Mouse (Mus musculus) naive thymus-derived CD4-positive, alpha-beta T cell, adult 5 months (primary cell): ENCODE results near the gene 2410137M14Rik. TPM values are rescaled to one million over a fixed set of nuclear protein-coding genes. Genes with fewer than 3 reads are reported as not detected.

Source experiments
- polyA plus RNA-seq: library from polyadenylated mRNA; unstranded; fragments of 100-300 nt; shearing (Covaris generic); gene quantifications from one replicate; pipeline ENCODE4 v1.2.1, GENCODE M21; 2017

2410137M14Rik gene
- polyA plus RNA-seq: not detected

DNA sequence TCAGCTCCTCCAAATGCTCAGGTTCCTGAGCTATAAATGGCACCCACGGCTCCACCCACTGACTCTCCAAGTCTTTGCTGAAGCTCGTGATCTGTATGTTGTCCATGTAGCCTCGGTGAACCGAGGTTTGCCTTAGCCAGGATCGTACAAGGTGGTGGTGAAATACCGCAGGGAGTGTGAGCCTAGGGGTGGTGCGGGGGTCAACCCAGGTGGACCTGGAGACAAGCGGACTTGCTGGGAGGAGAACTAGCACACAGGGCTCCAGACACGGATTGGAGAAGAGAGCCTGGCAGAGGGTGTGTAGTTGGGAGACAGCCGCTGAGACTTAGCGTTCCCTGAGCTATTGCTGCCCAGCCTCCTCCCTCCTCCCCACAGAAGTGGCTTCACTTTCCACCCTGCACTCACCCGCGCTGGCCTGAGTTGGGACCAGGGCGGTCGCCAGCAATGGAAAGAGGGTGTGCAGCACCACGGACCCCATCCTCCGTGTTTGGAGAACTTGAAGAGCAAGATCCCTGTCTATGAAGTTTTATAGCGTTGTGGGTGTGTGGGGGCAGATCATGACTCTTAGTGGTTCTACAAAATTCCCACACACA, at the start of gene 2410137M14Rik:
TSS of gene 2410137M14Rik (minus strand) at position 17 of the 593 bp plus-strand sequence.

DNA sequence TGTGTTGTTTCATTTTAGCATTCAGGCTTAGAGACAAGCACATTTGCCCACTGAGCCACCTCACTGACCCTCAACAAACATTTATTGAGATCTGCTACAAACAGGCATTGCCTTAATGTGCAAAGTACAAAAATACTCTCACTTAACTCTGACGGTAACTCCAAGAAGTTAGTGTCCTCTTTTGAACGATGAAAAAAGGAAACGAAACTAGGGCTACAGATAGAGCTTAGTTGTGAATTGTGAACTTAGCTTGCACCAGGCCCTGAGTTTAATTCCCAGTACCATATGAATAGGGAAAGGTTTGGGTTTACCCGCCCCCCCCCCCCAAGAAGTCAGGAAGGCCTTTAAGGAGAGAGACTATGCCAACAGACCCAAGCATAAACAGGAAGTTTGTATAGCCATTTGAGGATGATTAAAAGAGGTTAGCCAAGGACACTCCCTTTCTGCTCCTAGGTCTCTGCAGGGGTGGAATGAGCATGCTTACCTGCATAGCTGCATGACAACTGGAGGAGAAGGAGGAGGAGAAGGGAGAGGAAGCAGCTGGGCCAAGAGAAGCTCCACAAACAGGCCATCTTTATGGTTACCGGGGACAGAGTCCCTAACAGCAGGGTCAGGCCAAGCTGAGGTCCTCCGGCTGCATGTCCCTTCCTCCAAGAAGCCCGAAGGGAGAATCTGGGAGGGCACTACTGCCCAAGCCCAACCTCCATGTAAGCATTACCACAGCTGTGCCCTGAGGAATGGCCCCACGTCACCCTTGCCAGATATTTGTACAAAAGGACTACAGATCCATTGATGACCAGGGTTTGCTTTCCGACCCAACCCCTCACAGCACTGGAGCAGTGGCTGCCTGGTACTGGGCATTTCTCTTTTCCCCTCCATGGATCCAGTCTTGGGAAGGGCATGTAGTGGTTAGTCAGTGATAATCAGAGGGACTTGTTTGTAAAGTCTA, 41.9 kb upstream of the 2410137M14Rik start, which contains the start of gene Mog:
TSS of gene Mog (minus strand) at position 771 of the 949 bp plus-strand sequence.

GRCm38 (mm10) chr17:37000863-37001262, 19.8 kb upstream of the 2410137M14Rik start, which contains the start of gene Zfp57:
Zfp57 (plus strand) TSS chr17:37001163.

DNA sequence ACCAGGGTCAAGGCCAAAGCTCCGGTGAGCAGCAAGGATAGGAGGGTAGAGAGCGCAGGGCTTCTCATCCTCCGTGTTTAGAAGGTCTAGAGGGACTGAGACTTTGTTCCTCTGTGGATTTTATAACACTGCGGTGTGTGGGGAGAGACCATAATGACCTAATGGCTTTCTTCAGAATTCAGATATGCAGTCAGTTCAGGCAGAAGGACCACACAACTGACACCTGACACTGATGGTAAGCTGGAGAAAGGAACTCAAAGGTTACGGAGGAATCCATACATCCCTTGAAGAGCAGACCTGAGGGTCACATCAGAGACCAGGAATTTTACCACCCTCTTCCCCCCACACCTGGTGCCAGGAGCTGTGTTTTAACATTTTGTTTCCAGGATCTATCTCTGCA, 8.4 kb upstream of the 2410137M14Rik start, which contains the start of gene H2-M5:
TSS of gene H2-M5 (minus strand) at position 101 of the 400 bp plus-strand sequence.

GRCm38 (mm10) chr17:36957999-36958743, 22.9 kb downstream of the 2410137M14Rik start, which contains the start of the genes Znrd1 and Znrd1as:
Znrd1 (minus strand) TSS chr17:36958559.
Znrd1as (plus strand) TSS chr17:36958592.

DNA sequence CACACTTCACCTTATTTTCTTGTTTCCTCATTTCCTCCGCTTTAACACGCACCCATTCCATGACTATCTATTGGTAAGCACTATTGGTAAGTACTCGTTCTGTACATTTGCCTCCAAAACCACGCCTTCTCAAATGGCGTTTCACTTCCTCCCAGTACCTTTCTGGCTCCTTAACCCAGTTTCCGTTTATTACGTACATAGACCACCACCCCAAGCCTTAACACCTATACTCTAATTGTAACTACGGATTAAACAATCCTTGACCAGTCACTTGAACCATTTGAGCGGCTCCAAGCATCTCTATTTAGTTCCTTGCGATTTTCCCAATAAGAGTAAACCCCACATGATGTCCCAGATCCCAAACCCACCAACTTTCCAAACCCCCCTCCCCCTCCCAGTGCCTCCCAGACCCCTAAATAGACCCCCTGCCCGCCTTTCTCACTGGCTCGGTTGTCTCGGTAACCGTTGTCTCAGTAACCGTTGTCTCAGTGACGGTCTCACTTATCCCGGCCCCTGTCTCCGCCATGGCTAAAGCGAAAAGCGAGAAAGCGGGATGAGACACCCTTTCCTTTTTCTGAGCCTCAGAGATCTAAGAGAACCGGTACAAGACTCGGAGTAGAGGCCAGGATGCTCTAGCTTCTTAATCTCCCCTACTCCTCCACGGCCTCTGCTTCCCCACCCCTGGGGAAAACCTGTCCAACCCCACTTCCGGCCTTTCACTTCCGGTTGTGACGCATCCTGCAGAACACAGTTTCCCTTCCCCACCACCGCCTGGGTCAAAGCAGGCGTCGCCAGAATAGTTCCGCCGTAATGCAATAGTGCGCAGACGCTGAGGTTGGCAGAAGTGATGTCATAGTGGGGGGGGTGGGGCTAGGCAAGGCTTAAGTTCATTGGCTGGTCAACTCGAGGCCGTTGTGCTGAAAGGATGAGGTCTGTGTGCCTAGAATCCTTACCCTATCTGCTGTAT, 29.8 kb downstream of the 2410137M14Rik start, which contains the start of gene Ppp1r11:
TSS of gene Ppp1r11 (minus strand) at position 761 of the 967 bp plus-strand sequence.

GRCm38 (mm10) chr17:36942791-36943471, 38.1 kb downstream of the 2410137M14Rik start, which contains the start of gene Rnf39:
Rnf39 (plus strand) TSS chr17:36942918.

Other genes with a start within 250 kb of the 2410137M14Rik start
- not detected for gene H2-M10.5, start 208.3 kb downstream of the 2410137M14Rik start, polyA plus RNA-seq
- gene H2-M10.6, start 169.1 kb downstream of the 2410137M14Rik start, polyA plus RNA-seq: not detected
- gene Trim26, start 144.1 kb downstream of the 2410137M14Rik start, polyA plus RNA-seq: 141 TPM
- 0.26 TPM for gene Trim15, start 114.0 kb downstream of the 2410137M14Rik start, polyA plus RNA-seq
- gene Trim10, start 111.7 kb downstream of the 2410137M14Rik start, polyA plus RNA-seq: not detected
- not detected for gene Trim40, start 91.1 kb downstream of the 2410137M14Rik start, polyA plus RNA-seq
- gene Trim31, start 83.1 kb downstream of the 2410137M14Rik start, polyA plus RNA-seq: not detected
- 0.53 TPM for gene Rnf39, start 38.3 kb downstream of the 2410137M14Rik start, polyA plus RNA-seq
- 108 TPM for gene Ppp1r11, start 29.5 kb downstream of the 2410137M14Rik start, polyA plus RNA-seq
- 99.8 TPM for gene Znrd1, start 22.7 kb downstream of the 2410137M14Rik start, polyA plus RNA-seq
- 1.2 TPM for gene Znrd1as, start 22.6 kb downstream of the 2410137M14Rik start, polyA plus RNA-seq
- not detected for gene H2-M5, start 8.3 kb upstream of the 2410137M14Rik start, polyA plus RNA-seq
- gene Zfp57, start 19.9 kb upstream of the 2410137M14Rik start, polyA plus RNA-seq: not detected
- gene Mog, start 42.2 kb upstream of the 2410137M14Rik start, polyA plus RNA-seq: not detected
- gene Gabbr1, start 64.7 kb upstream of the 2410137M14Rik start, polyA plus RNA-seq: 15.7 TPM
- 0.16 TPM for gene Olfr90, start 107.3 kb upstream of the 2410137M14Rik start, polyA plus RNA-seq
- gene Olfr91, start 117.0 kb upstream of the 2410137M14Rik start, polyA plus RNA-seq: not detected
- gene Olfr92, start 138.9 kb upstream of the 2410137M14Rik start, polyA plus RNA-seq: not detected
- gene Olfr93, start 180.3 kb upstream of the 2410137M14Rik start, polyA plus RNA-seq: not detected
- not detected for gene Ubd, start 212.7 kb upstream of the 2410137M14Rik start, polyA plus RNA-seq
- gene Olfr94, start 219.8 kb upstream of the 2410137M14Rik start, polyA plus RNA-seq: not detected
- not detected for gene Olfr95, start 231.9 kb upstream of the 2410137M14Rik start, polyA plus RNA-seq
- gene Olfr96, start 238.9 kb upstream of the 2410137M14Rik start, polyA plus RNA-seq: not detected